Mouse (Mus musculus) hindbrain, embryonic 13.5 days (tissue): ENCODE data around the gene Pdhx. TPM values are rescaled to one million over a fixed set of nuclear protein-coding genes. Genes with fewer than 3 reads are reported as not detected.

Experiments
- ATAC-seq: fragments of 200-750 bp; cut with Nextera tagmentation; 2 replicates; pipeline ENCODE4 v1.8.0; 2017; ENCODE audit warnings: moderate TSS enrichment; ENCODE audit not compliant: low FRiP score
- H3K27ac ChIP-seq: fragments of 300-500 bp; sonication (generic); 2 replicates; pipeline ENCODE4 v1.5.1; 2015; ENCODE audit warnings: inconsistent platforms, mild to moderate bottlenecking, moderate library complexity
- H3K27me3 ChIP-seq: fragments of 300-500 bp; sonication (generic); 2 replicates; pipeline ENCODE4 v1.6.1; 2015; ENCODE audit warnings: mild to moderate bottlenecking, inconsistent platforms
- H3K36me3 ChIP-seq: fragments of 300-500 bp; sonication (generic); 2 replicates; pipeline ENCODE4 v1.6.1; 2015; ENCODE audit warnings: mild to moderate bottlenecking, inconsistent platforms
- H3K4me1 ChIP-seq: fragments of 300-500 bp; sonication (generic); replicated peaks from 2 replicates; pipeline ENCODE4 v1.6.1; 2015; ENCODE audit warnings: inconsistent platforms
- H3K4me2 ChIP-seq: fragments of 300-500 bp; sonication (generic); 2 replicates; pipeline ENCODE4 v1.6.1; 2015; ENCODE audit warnings: inconsistent platforms, mild to moderate bottlenecking, moderate library complexity
- H3K4me3 ChIP-seq: fragments of 300-500 bp; sonication (generic); 2 replicates; pipeline ENCODE4 v1.5.1; 2015; ENCODE audit warnings: mild to moderate bottlenecking, inconsistent platforms
- H3K9ac ChIP-seq: fragments of 300-500 bp; sonication (generic); 2 replicates; pipeline ENCODE4 v1.6.1; 2015; ENCODE audit warnings: mild to moderate bottlenecking, inconsistent platforms
- H3K9me3 ChIP-seq: fragments of 300-500 bp; sonication (generic); 2 replicates; pipeline ENCODE4 v1.6.1; 2016; ENCODE audit warnings: inconsistent platforms
- WGBS: fragments of 180-500 bp; shearing (Covaris S2); methylation state at CpG from one replicate; pipeline ENCODE4 v1.1.7; 2015; 5-methylcytosine and 5-hydroxymethylcytosine counted together
- polyA plus RNA-seq: library from polyadenylated mRNA; unstranded; fragments of >200 nt; fragmentation: Nextera tagmentation; extraction: Ambion mirVana; gene quantifications from 2 replicates; pipeline ENCODE4 v1.2.1, GENCODE M21; 2015

The Pdhx gene
- polyA plus RNA-seq, 1 experiment from 2014 or later, result 61.3 TPM

DNA sequence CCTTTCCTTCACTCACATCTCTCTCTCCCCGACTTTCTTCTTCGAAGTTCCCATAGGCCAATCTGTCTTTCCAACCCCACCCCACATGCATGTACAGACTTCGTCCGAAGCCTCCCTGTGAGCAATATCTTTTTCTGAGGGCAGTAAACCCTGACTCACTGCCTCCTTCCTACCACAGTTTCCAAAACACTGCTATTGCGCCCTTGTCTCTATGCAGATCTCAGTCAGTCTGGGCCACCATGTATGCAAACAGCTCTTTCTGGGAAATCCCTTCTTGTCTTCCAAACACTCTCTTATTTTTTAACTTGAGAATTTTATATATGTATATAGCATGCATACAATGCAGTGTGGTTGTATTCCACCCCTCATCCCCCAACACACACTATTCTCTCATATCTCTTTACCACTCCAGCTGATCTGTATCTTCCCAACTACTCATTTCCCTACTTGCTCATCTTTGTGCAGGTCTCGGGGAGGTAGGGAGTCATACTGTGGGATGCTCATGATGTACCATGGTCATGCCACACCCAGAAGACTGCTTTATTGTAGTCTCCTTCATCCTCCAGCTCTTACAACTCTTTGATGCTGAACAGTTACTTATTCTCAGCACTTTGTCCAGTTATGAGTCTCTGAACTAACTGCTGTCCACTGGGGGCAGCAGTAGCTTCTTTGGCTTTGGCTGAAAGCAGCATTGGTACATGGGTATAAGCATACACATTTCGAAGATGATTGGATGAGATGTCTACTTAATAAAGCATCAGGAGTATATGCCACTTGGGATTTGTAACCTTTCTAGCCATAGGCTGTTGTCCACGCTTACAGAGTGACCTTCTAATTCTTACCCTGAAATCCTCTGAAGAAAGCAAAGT lies 91.6 kb downstream of the Pdhx start:
- 93% methylated on average over 8 of the region's 8 CpGs for WGBS
- Histone ChIP-seq H3K27me3 (no peaks in the 10 kb centered on the region), H3K36me3 (no peaks in the 10 kb centered on the region), H3K9me3 (peaks cover 7% of the 10 kb centered on the region; the same call in 1 of the 2 replicates), H3K4me3 (no peak overlapping the region), H3K4me2 (no peak overlapping the region), H3K27ac (no peak overlapping the region), H3K4me1 (no peaks in the 10 kb centered on the region), H3K9ac (no peak overlapping the region)
- no peak for ATAC-seq

DNA sequence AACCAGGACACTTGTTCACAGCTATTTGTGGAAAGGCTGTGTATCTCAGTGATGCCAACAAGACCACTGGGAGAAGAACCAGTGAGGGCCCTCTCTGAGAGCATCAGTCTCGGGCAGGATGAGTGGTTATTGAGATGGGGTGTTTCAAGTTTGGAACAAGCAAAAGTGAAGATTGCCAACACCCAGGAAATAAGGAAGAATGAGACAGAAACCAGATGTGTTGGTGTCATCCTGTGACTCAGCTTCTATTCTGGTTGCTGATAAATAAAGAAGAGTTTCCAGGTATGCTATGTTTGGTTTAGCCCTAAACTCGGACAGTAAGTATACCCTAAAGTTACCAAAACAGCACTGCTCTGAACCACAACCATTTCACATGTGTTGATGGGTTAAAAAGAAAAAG lies 92.4 kb downstream of the Pdhx start:
- Histone ChIP-seq H3K4me1 (no peaks in the 10 kb centered on the region), H3K9me3 (peaks cover 7% of the 10 kb centered on the region; the same call in 1 of the 2 replicates), H3K9ac (no peak overlapping the region), H3K4me3 (no peak overlapping the region), H3K27ac (no peak overlapping the region), H3K27me3 (no peaks in the 10 kb centered on the region), H3K4me2 (no peak overlapping the region), H3K36me3 (no peaks in the 10 kb centered on the region)
- 89% methylated on average over 2 of the region's 2 CpGs for WGBS
- no peak for ATAC-seq

DNA sequence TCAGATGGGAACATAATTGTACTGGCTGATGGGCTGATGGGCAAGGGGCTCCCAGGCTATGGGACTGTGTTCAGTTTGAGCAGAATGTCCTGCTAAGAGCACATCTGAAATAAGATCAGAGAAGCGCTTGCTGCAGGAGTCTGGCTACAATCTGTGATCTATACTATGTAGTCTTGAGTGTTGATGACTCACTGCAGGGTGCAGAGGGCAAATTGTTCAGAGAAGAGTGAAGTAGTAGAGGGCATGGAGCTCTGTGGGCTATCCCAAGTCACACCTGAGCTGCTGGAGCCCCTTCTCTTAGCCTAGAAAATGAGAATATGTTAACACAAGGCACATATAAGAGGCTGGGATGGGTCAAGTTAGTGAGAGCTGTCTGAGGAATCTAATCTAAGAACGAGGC lies 93.8 kb downstream of the Pdhx start:
- H3K9ac ChIP-seq, result no peak overlapping the region
- no peak overlapping the region for H3K4me3 ChIP-seq
- 84% methylated on average over 2 of the region's 2 CpGs for WGBS
- H3K4me1 ChIP-seq, result no peaks in the 10 kb centered on the region
- H3K27me3 ChIP-seq, result no peaks in the 10 kb centered on the region
- no peak overlapping the region for H3K4me2 ChIP-seq
- ATAC-seq, result no peak
- H3K27ac ChIP-seq, result no peak overlapping the region
- H3K9me3 ChIP-seq, result peaks cover 7% of the 10 kb centered on the region; the same call in 1 of the 2 replicates
- no peaks in the 10 kb centered on the region for H3K36me3 ChIP-seq

GRCm38 (mm10) chr2:102979112-102979511 lies 94.2 kb downstream of the Pdhx start:
- no peak overlapping the region for H3K27ac ChIP-seq
- H3K4me3 ChIP-seq, result no peak overlapping the region
- no peak for ATAC-seq

GRCm38 (mm10) chr2:102975358-102975945 lies 97.9 kb downstream of the Pdhx start:
- no peak overlapping the region for H3K27ac ChIP-seq
- H3K36me3 ChIP-seq, result no peaks in the 10 kb centered on the region
- 84% methylated on average over 5 of the region's 5 CpGs for whole genome bisulfite sequencing
- H3K4me1 ChIP-seq, result no peaks in the 10 kb centered on the region
- no peak for ATAC-seq
- H3K4me2 ChIP-seq, result no peak overlapping the region
- no peak overlapping the region for H3K9ac ChIP-seq
- peaks cover 7% of the 10 kb centered on the region; the same call in 1 of the 2 replicates for H3K9me3 ChIP-seq
- no peaks in the 10 kb centered on the region for H3K27me3 ChIP-seq
- H3K4me3 ChIP-seq, result no peak overlapping the region

More at GRCm38 (mm10) chr2:102979112-102979511, 94.2 kb downstream of the Pdhx start:
- Histone ChIP-seq H3K9ac (no peak overlapping the region), H3K27me3 (no peaks in the 10 kb centered on the region), H3K4me2 (no peak overlapping the region), H3K4me1 (no peaks in the 10 kb centered on the region), H3K9me3 (peaks cover 7% of the 10 kb centered on the region; the same call in 1 of the 2 replicates), H3K36me3 (no peaks in the 10 kb centered on the region)

GRCm38 (mm10) chr2:102973115-102973514 lies 100.2 kb downstream of the Pdhx start:
- Histone ChIP-seq H3K9ac (no peak overlapping the region), H3K4me1 (no peaks in the 10 kb centered on the region), H3K9me3 (peaks cover 7% of the 10 kb centered on the region; the same call in 1 of the 2 replicates), H3K36me3 (no peaks in the 10 kb centered on the region), H3K27me3 (no peaks in the 10 kb centered on the region), H3K27ac (no peak overlapping the region), H3K4me3 (no peak overlapping the region), H3K4me2 (no peak overlapping the region)
- no peak for ATAC-seq
- 94% methylated on average over 3 of the region's 3 CpGs for WGBS

DNA sequence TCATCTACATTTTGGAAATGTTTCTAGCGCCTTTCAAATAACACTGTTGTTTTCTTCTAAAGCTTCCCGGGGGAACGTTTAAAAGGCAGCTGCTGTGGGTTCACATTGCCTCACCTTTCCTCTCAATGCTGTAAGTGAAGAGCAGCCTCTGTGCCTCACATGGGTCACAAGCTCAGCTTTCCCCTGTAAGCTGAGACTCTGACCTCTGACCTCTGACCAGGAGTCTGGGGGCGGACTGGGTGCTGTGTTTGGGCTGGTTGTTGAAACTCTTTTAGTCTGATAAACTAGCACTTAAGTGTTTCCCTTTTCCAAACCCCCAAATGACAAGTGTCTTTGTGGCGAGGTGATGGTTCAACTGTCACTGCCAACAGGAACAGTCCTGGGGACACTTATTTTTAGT lies 100.7 kb downstream of the Pdhx start:
- peaks cover 7% of the 10 kb centered on the region; the same call in 1 of the 2 replicates for H3K9me3 ChIP-seq

GRCm38 (mm10) chr2:102971951-102972350 lies 101.4 kb downstream of the Pdhx start:
- Histone ChIP-seq H3K4me1 (no peaks in the 10 kb centered on the region), H3K27ac (no peak overlapping the region), H3K9me3 (peaks cover 6% of the 10 kb centered on the region), H3K4me2 (no peak overlapping the region), H3K36me3 (no peaks in the 10 kb centered on the region), H3K9ac (no peak overlapping the region), H3K4me3 (no peak overlapping the region), H3K27me3 (no peaks in the 10 kb centered on the region)
- no peak for ATAC-seq

More for the DNA sequence above, 100.7 kb downstream of the Pdhx start:
- no peak overlapping the region for H3K4me2 ChIP-seq
- no peak overlapping the region for H3K27ac ChIP-seq
- no peak overlapping the region for H3K4me3 ChIP-seq
- H3K36me3 ChIP-seq, result no peaks in the 10 kb centered on the region
- no peak overlapping the region for H3K9ac ChIP-seq
- H3K4me1 ChIP-seq, result no peaks in the 10 kb centered on the region
- no peaks in the 10 kb centered on the region for H3K27me3 ChIP-seq
- ATAC-seq, result no peak
- WGBS, result 64% methylated on average over 5 of the region's 5 CpGs

Other genes starting within 250 kb of the Pdhx start
- 2.7 and 3.0 TPM in 2 replicates for gene Cd44, start 171.8 kb downstream of the Pdhx start, polyA plus RNA-seq
- gene Apip, start 162 bp upstream of the Pdhx start, polyA plus RNA-seq, result 54.6 and 57.2 TPM in 2 replicates
- gene Ehf, start 229.8 kb upstream of the Pdhx start, polyA plus RNA-seq, result 0.09 and 0.13 TPM in 2 replicates